Mouse (Mus musculus) embryonic fibroblast, embryonic 13.5 days (primary cell): ENCODE data around the gene Crocc.

Experiments used
- CTCF ChIP-seq: IDR thresholded peaks from 2 replicates; pipeline ENCODE4 v1.5.1; 2011; ENCODE audit warnings: mild to moderate bottlenecking, control low read depth, low read length, moderate library complexity, borderline replicate concordance; ENCODE audit not compliant: insufficient read depth
- POLR2A ChIP-seq: IDR thresholded peaks from 2 replicates; pipeline ENCODE4 v1.6.1; 2011; ENCODE audit warnings: low read depth, mild to moderate bottlenecking, control low read depth, low read length, moderate library complexity

GRCm38 (mm10) chr4:141067516-141068046 is 7.2 kb upstream of the Crocc start:
- TF ChIP-seq CTCF (no peak), POLR2A (no peak)
